Mouse (Mus musculus): Measurements from ENCODE around the gene Gm20715. TPM values are rescaled to one million over a fixed set of nuclear protein-coding genes. Genes with fewer than 3 reads are reported as not detected.
A peak's percentile ranks its signal among the peaks of the same experiment; 100 is the strongest.
"Not testable (repeated sequence)": the region's sequence is repeated elsewhere in the genome, so short reads cannot be mapped to it uniquely, and the experiment has no call there.

The Gm20715 gene
- polyA plus RNA-seq, 1 experiment, result not detected

DNA sequence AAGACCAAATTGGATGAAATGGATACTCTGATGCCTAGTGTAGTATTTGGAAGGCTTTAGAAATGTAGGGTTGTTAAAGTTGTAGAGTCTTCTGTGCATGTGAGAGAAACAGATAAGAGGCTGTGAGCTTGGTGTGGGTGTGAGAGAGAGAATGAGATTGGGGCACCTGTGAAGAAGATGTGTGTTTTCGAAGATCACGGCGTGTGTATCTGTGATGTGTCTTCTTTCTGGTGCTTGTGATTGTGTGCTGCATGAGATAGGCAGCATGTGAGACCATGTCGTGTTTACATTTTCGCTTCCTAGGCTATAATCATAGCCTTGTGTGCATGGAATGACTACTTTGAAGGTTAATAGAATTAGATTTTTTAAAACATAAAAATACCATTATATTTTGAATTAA is 42.9 kb upstream of the Gm20715 start:
- TF ChIP-seq POLR2A (IDR thresholded peaks at IDR 0.05; ENCODE audit: control insufficient read depth, extremely low read depth, insufficient read depth, low read length, poor library complexity), result no peak
- no peak for TF ChIP-seq CTCF (IDR thresholded peaks at IDR 0.05; ENCODE audit: borderline replicate concordance, control insufficient read depth, extremely low read depth, insufficient read depth, low read length, poor library complexity)
- H3K27ac ChIP-seq (ENCODE audit: control insufficient read depth, insufficient read depth, low read length), result no peak overlapping the region
- no peak for DNase-seq
- WGBS, result 98% methylated on average over 5 of the region's 5 CpGs
- no peaks in the 10 kb centered on the region for H3K36me3 ChIP-seq (ENCODE audit: control insufficient read depth, insufficient read depth, low read length)
- H3K4me1 ChIP-seq (replicated peaks; ENCODE audit: control insufficient read depth, insufficient read depth, low read length), result peaks cover 3% of the 10 kb centered on the region
- H3K27me3 ChIP-seq (ENCODE audit: control insufficient read depth, insufficient read depth, low read length), result no peaks in the 10 kb centered on the region
- H3K4me3 ChIP-seq (ENCODE audit: control insufficient read depth, insufficient read depth, low read length), result no peak overlapping the region

GRCm38 (mm10) chr7:6368146-6368545 is 41.9 kb upstream of the Gm20715 start:
- not testable (repeated sequence) for H3K36me3 ChIP-seq (ENCODE audit: control insufficient read depth, insufficient read depth, low read length); DNase-seq; H3K27me3 ChIP-seq (ENCODE audit: control insufficient read depth, insufficient read depth, low read length); H3K4me3 ChIP-seq (ENCODE audit: control insufficient read depth, insufficient read depth, low read length); H3K27ac ChIP-seq (ENCODE audit: control insufficient read depth, insufficient read depth, low read length); H3K4me1 ChIP-seq (replicated peaks; ENCODE audit: control insufficient read depth, insufficient read depth, low read length)
- WGBS, result 94% methylated on average over 5 of the region's 5 CpGs

DNA sequence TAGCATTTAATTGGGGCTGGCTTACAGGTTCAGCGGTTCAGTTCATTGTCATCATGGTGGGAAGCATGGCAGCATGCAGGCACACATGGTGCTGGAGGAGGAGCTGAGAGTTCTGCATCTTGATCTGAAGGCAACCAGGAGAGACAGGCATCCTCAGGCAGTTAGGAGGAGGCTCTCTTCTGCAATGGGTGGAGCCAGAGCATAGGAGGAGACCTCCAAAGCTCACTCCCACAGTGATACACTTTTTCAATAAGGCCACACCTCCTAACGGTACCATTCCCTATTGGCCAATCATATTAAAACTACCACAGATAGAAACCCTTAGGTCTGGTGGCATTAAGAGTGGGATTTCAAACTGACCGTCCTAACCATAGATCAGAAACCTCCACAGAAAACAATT is 40.6 kb upstream of the Gm20715 start:
- no peak for TF ChIP-seq POLR2A (IDR thresholded peaks at IDR 0.05; ENCODE audit: control insufficient read depth, extremely low read depth, insufficient read depth, low read length, poor library complexity)
- TF ChIP-seq CTCF (IDR thresholded peaks at IDR 0.05; ENCODE audit: borderline replicate concordance, control insufficient read depth, extremely low read depth, insufficient read depth, low read length, poor library complexity), result no peak
- no peaks in the 10 kb centered on the region for H3K4me1 ChIP-seq (replicated peaks; ENCODE audit: control insufficient read depth, insufficient read depth, low read length)
- 95% methylated on average over 3 of the region's 3 CpGs for WGBS

GRCm38 (mm10) chr7:6372993-6373392 is 37.1 kb upstream of the Gm20715 start:
- no peak for TF ChIP-seq POLR2A (IDR thresholded peaks at IDR 0.05; ENCODE audit: control insufficient read depth, extremely low read depth, insufficient read depth, low read length, poor library complexity)
- TF ChIP-seq CTCF (IDR thresholded peaks at IDR 0.05; ENCODE audit: borderline replicate concordance, control insufficient read depth, extremely low read depth, insufficient read depth, low read length, poor library complexity), result no peak
- no peaks in the 10 kb centered on the region for H3K4me1 ChIP-seq (replicated peaks; ENCODE audit: control insufficient read depth, insufficient read depth, low read length)
- no peak overlapping the region for H3K27ac ChIP-seq (ENCODE audit: control insufficient read depth, insufficient read depth, low read length)
- no peak overlapping the region for H3K4me3 ChIP-seq (ENCODE audit: control insufficient read depth, insufficient read depth, low read length)
- H3K36me3 ChIP-seq (ENCODE audit: control insufficient read depth, insufficient read depth, low read length), result no peaks in the 10 kb centered on the region
- no peaks in the 10 kb centered on the region for H3K27me3 ChIP-seq (ENCODE audit: control insufficient read depth, insufficient read depth, low read length)
- DNase-seq, result no peak
- 94% methylated on average over 3 of the region's 3 CpGs for WGBS

More for the DNA sequence above, 40.6 kb upstream of the Gm20715 start:
- Histone ChIP-seq H3K27me3 (ENCODE audit: control insufficient read depth, insufficient read depth, low read length) (no peaks in the 10 kb centered on the region), H3K36me3 (ENCODE audit: control insufficient read depth, insufficient read depth, low read length) (no peaks in the 10 kb centered on the region), H3K27ac (ENCODE audit: control insufficient read depth, insufficient read depth, low read length) (no peak overlapping the region), H3K4me3 (ENCODE audit: control insufficient read depth, insufficient read depth, low read length) (no peak overlapping the region)
- DNase-seq, result no peak

- no peaks in the 10 kb centered on the region for H3K36me3 ChIP-seq (ENCODE audit: control insufficient read depth, insufficient read depth, low read length)
- TF ChIP-seq POLR2A (IDR thresholded peaks at IDR 0.05; ENCODE audit: control insufficient read depth, extremely low read depth, insufficient read depth, low read length, poor library complexity) (no peak), CTCF (IDR thresholded peaks at IDR 0.05; ENCODE audit: borderline replicate concordance, control insufficient read depth, extremely low read depth, insufficient read depth, low read length, poor library complexity) (no peak)
Measured at GRCm38 (mm10) chr7:6378441-6378840, 31.6 kb upstream of the Gm20715 start.

DNA sequence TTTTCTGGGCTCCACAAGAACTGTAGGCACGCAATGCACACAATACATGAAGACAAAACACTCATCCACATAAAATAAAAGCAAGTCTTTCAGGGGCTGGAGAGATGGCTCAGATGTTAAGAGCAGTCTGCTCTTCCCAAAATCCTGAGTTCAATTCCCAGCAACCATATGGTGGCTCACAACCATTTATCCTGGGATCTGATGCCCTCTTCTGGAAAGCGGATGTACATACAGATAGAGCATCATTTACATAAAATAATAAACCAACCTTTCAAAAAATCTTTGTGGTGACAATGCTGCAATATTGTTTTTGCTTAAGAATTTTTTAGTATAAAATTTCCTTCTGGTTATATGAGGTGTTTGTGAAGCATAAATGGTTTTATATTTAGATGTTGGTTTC is 28.6 kb upstream of the Gm20715 start:
- DNase-seq, result no peak
- H3K27ac ChIP-seq (ENCODE audit: control insufficient read depth, insufficient read depth, low read length), result no peak overlapping the region

More at GRCm38 (mm10) chr7:6378441-6378840, 31.6 kb upstream of the Gm20715 start:
- DNase-seq, result no peak
- Histone ChIP-seq H3K4me3 (ENCODE audit: control insufficient read depth, insufficient read depth, low read length) (no peak overlapping the region), H3K27ac (ENCODE audit: control insufficient read depth, insufficient read depth, low read length) (no peak overlapping the region), H3K4me1 (replicated peaks; ENCODE audit: control insufficient read depth, insufficient read depth, low read length) (peaks cover 8% of the 10 kb centered on the region), H3K27me3 (ENCODE audit: control insufficient read depth, insufficient read depth, low read length) (no peaks in the 10 kb centered on the region)
- WGBS, result 93% methylated on average over 8 of the region's 8 CpGs

DNA sequence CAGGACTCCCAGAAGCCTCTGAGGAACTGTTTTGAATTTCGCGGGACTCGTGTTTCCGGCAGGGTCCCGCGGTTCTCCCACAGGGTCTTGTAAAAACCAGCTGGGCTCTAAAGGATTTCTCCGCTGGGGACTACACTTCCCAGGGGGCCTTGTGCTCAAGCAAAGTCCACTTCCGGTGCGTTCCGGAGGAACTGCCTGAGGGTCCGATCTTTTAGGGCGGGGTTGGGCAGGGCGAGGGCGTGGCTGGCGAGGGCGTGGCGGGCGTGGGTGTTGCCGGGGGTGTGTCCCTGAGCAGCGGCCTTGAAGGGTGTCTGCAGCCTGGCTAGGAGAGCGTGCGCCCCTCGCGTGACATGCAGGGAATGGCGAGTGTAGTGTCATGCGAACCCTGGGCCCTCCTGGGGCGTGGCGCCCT is 27.0 kb upstream of the Gm20715 start, which contains the start of gene Zfp28:
Gene Zfp28 (plus strand): TSS at position 252 of the 412 bp plus-strand sequence.
- Histone ChIP-seq H3K4me3 (ENCODE audit: control insufficient read depth, insufficient read depth, low read length) (peak within 1 kb of the TSS; percentile 50), H3K4me1 (replicated peaks; ENCODE audit: control insufficient read depth, insufficient read depth, low read length) (peaks cover 10% of the 10 kb centered on the region), H3K36me3 (ENCODE audit: control insufficient read depth, insufficient read depth, low read length) (no peaks in the 10 kb centered on the region), H3K27ac (ENCODE audit: control insufficient read depth, insufficient read depth, low read length) (no peak within 1 kb of the TSS), H3K27me3 (ENCODE audit: control insufficient read depth, insufficient read depth, low read length) (no peaks in the 10 kb centered on the region)
- TF ChIP-seq POLR2A (IDR thresholded peaks at IDR 0.05; ENCODE audit: control insufficient read depth, extremely low read depth, insufficient read depth, low read length, poor library complexity), result no peak; the same call in 1 of the 2 replicates
- peak; percentile 44; the same call in 1 of the 2 replicates for TF ChIP-seq CTCF (IDR thresholded peaks at IDR 0.05; ENCODE audit: borderline replicate concordance, control insufficient read depth, extremely low read depth, insufficient read depth, low read length, poor library complexity)
- DNase-seq, result peak; percentile 92
- under 1% methylated on average over 28 of the region's 28 CpGs for WGBS

More for the DNA sequence above, 28.6 kb upstream of the Gm20715 start:
- TF ChIP-seq CTCF (IDR thresholded peaks at IDR 0.05; ENCODE audit: borderline replicate concordance, control insufficient read depth, extremely low read depth, insufficient read depth, low read length, poor library complexity) (no peak), POLR2A (IDR thresholded peaks at IDR 0.05; ENCODE audit: control insufficient read depth, extremely low read depth, insufficient read depth, low read length, poor library complexity) (no peak)
- WGBS, result 90% methylated on average over 2 of the region's 2 CpGs
- Histone ChIP-seq H3K27me3 (ENCODE audit: control insufficient read depth, insufficient read depth, low read length) (no peaks in the 10 kb centered on the region), H3K4me3 (ENCODE audit: control insufficient read depth, insufficient read depth, low read length) (no peak overlapping the region), H3K36me3 (ENCODE audit: control insufficient read depth, insufficient read depth, low read length) (no peaks in the 10 kb centered on the region), H3K4me1 (replicated peaks; ENCODE audit: control insufficient read depth, insufficient read depth, low read length) (peaks cover 10% of the 10 kb centered on the region)

Measured in thymus, adult 2 months (tissue).